Mouse (Mus musculus): ENCODE measurements around the gene Otof. TPM values are rescaled to one million over a fixed set of nuclear protein-coding genes. Genes with fewer than 3 reads are reported as not detected.

The Otof gene
- polyA plus RNA-seq, 1 experiment from 2014 or later = 0.16 TPM

- 0 out of 2 replicates have a peak, but pooled peaks cover 2% of the 10 kb centered on the region for H3K4me1 ChIP-seq
- H3K9ac ChIP-seq = no peak overlapping the region
- H3K9me3 ChIP-seq = no peaks in the 10 kb centered on the region
- no peak overlapping the region for H3K4me2 ChIP-seq
- H3K4me3 ChIP-seq = no peak overlapping the region
- H3K27ac ChIP-seq (replicated peaks) = no peak overlapping the region
- H3K36me3 ChIP-seq = no peaks in the 10 kb centered on the region
- WGBS = 64% methylated on average over 7 of the region's 7 CpGs
- no peaks in the 10 kb centered on the region for H3K27me3 ChIP-seq (replicated peaks)
- ATAC-seq (ENCODE audit: extremely low read depth, insufficient number of reproducible peaks, low FRiP score, low TSS enrichment) = no peak
These were observed 78.9 kb downstream of the Otof start for GRCm38 (mm10) chr5:30382876-30383275.

- peaks cover 7% of the 10 kb centered on the region; the same call in 1 of the 2 replicates for H3K27me3 ChIP-seq (replicated peaks)
- H3K4me3 ChIP-seq = no peak overlapping the region
- WGBS = 59% methylated on average over 5 of the region's 5 CpGs
- no peaks in the 10 kb centered on the region for H3K36me3 ChIP-seq
- no peak overlapping the region for H3K27ac ChIP-seq (replicated peaks)
- no peaks in the 10 kb centered on the region for H3K4me1 ChIP-seq
- no peaks in the 10 kb centered on the region for H3K9me3 ChIP-seq
- H3K4me2 ChIP-seq = no peak overlapping the region
- ATAC-seq (ENCODE audit: extremely low read depth, insufficient number of reproducible peaks, low FRiP score, low TSS enrichment) = no peak
- no peak overlapping the region for H3K9ac ChIP-seq
These were observed 92.3 kb downstream of the Otof start for GRCm38 (mm10) chr5:30369426-30369825.

- ATAC-seq (ENCODE audit: extremely low read depth, insufficient number of reproducible peaks, low FRiP score, low TSS enrichment) = no peak
- H3K4me3 ChIP-seq = no peak overlapping the region
- no peak overlapping the region for H3K9ac ChIP-seq
- H3K4me1 ChIP-seq = no peaks in the 10 kb centered on the region
- H3K9me3 ChIP-seq = no peaks in the 10 kb centered on the region
- peaks cover 2% of the 10 kb centered on the region; the same call in 1 of the 2 replicates for H3K27me3 ChIP-seq (replicated peaks)
- H3K36me3 ChIP-seq = no peaks in the 10 kb centered on the region
- H3K27ac ChIP-seq (replicated peaks) = no peak overlapping the region
- no peak overlapping the region for H3K4me2 ChIP-seq
- 60% methylated on average over 8 of the region's 8 CpGs for WGBS
These were observed 94.3 kb downstream of the Otof start for GRCm38 (mm10) chr5:30367405-30367804.

GRCm38 (mm10) chr5:30358436-30359099 is 103.2 kb downstream of the Otof start:
- Histone ChIP-seq H3K27me3 (replicated peaks) (no peaks in the 10 kb centered on the region), H3K36me3 (no peaks in the 10 kb centered on the region), H3K4me2 (no peak overlapping the region), H3K9ac (no peak overlapping the region), H3K4me1 (peaks cover 9% of the 10 kb centered on the region), H3K4me3 (no peak overlapping the region), H3K9me3 (no peaks in the 10 kb centered on the region), H3K27ac (replicated peaks) (no peak overlapping the region)
- 79% methylated on average over 10 of the region's 10 CpGs for WGBS
- no peak; the same call in 1 of the 2 replicates for ATAC-seq (ENCODE audit: extremely low read depth, insufficient number of reproducible peaks, low FRiP score, low TSS enrichment)

GRCm38 (mm10) chr5:30356647-30357046 is 105.1 kb downstream of the Otof start:
- H3K27me3 ChIP-seq (replicated peaks) = no peaks in the 10 kb centered on the region
- no peak overlapping the region for H3K27ac ChIP-seq (replicated peaks)
- H3K4me2 ChIP-seq = no peak overlapping the region
- H3K4me1 ChIP-seq = peaks cover 9% of the 10 kb centered on the region
- no peak overlapping the region for H3K9ac ChIP-seq
- no peaks in the 10 kb centered on the region for H3K36me3 ChIP-seq
- no peaks in the 10 kb centered on the region for H3K9me3 ChIP-seq
- ATAC-seq (ENCODE audit: extremely low read depth, insufficient number of reproducible peaks, low FRiP score, low TSS enrichment) = no peak
- no peak overlapping the region for H3K4me3 ChIP-seq
- WGBS = 74% methylated on average over 7 of the region's 7 CpGs

GRCm38 (mm10) chr5:30355559-30356159 is 106.1 kb downstream of the Otof start:
- Histone ChIP-seq H3K27ac (replicated peaks) (no peak overlapping the region), H3K27me3 (replicated peaks) (no peaks in the 10 kb centered on the region), H3K4me1 (peaks cover 9% of the 10 kb centered on the region), H3K36me3 (no peaks in the 10 kb centered on the region), H3K4me2 (no peak overlapping the region), H3K9me3 (no peaks in the 10 kb centered on the region), H3K9ac (no peak overlapping the region), H3K4me3 (no peak overlapping the region)
- ATAC-seq (ENCODE audit: extremely low read depth, insufficient number of reproducible peaks, low FRiP score, low TSS enrichment) = no peak
- 64% methylated on average over 14 of the region's 14 CpGs for WGBS

- H3K9ac ChIP-seq = no peak overlapping the region
- H3K36me3 ChIP-seq = no peaks in the 10 kb centered on the region
- H3K27me3 ChIP-seq (replicated peaks) = no peaks in the 10 kb centered on the region
- peaks cover 9% of the 10 kb centered on the region for H3K4me1 ChIP-seq
- H3K4me2 ChIP-seq = no peak overlapping the region
- no peaks in the 10 kb centered on the region for H3K9me3 ChIP-seq
- H3K27ac ChIP-seq (replicated peaks) = no peak overlapping the region
- no peak for ATAC-seq (ENCODE audit: extremely low read depth, insufficient number of reproducible peaks, low FRiP score, low TSS enrichment)
- H3K4me3 ChIP-seq = no peak overlapping the region
- 74% methylated on average over 7 of the region's 7 CpGs for WGBS
These were observed 106.6 kb downstream of the Otof start for GRCm38 (mm10) chr5:30355114-30355513.

- no peaks in the 10 kb centered on the region for H3K9me3 ChIP-seq
- H3K27ac ChIP-seq (replicated peaks) = no peak overlapping the region
- ATAC-seq (ENCODE audit: extremely low read depth, insufficient number of reproducible peaks, low FRiP score, low TSS enrichment) = no peak
- H3K36me3 ChIP-seq = no peaks in the 10 kb centered on the region
- H3K27me3 ChIP-seq (replicated peaks) = no peaks in the 10 kb centered on the region
- H3K4me1 ChIP-seq = peaks cover 9% of the 10 kb centered on the region
- H3K4me2 ChIP-seq = no peak overlapping the region
- 53% methylated on average over 3 of the region's 3 CpGs for WGBS
- no peak overlapping the region for H3K4me3 ChIP-seq
- H3K9ac ChIP-seq = no peak overlapping the region
These were observed 108.1 kb downstream of the Otof start for GRCm38 (mm10) chr5:30353605-30354004.

- Histone ChIP-seq H3K4me2 (no peak overlapping the region), H3K4me1 (peaks cover 6% of the 10 kb centered on the region; the same call in 1 of the 2 replicates), H3K9me3 (no peaks in the 10 kb centered on the region), H3K4me3 (no peak overlapping the region), H3K27ac (replicated peaks) (no peak overlapping the region), H3K27me3 (replicated peaks) (peaks cover 21% of the 10 kb centered on the region), H3K9ac (no peak overlapping the region; the same call in 1 of the 2 replicates), H3K36me3 (no peaks in the 10 kb centered on the region)
- 38% methylated on average over 5 of the region's 5 CpGs for WGBS
- no peak for ATAC-seq (ENCODE audit: extremely low read depth, insufficient number of reproducible peaks, low FRiP score, low TSS enrichment)
These were observed 117.8 kb downstream of the Otof start for GRCm38 (mm10) chr5:30343886-30344285.

- ATAC-seq (ENCODE audit: extremely low read depth, insufficient number of reproducible peaks, low FRiP score, low TSS enrichment) = no peak
- 3% methylated on average over 9 of the region's 9 CpGs for WGBS
- H3K9ac ChIP-seq = no peak overlapping the region; the same call in 1 of the 2 replicates
These were observed 118.6 kb downstream of the Otof start for GRCm38 (mm10) chr5:30343107-30343506.

GRCm38 (mm10) chr5:30342601-30343015 is 119.1 kb downstream of the Otof start:
- no peak overlapping the region for H3K27ac ChIP-seq (replicated peaks)
- peak overlapping the region; percentile 30 for H3K4me3 ChIP-seq
- no peaks in the 10 kb centered on the region for H3K36me3 ChIP-seq
- H3K27me3 ChIP-seq (replicated peaks) = peaks cover 21% of the 10 kb centered on the region
- peak overlapping the region; percentile 66 for H3K4me2 ChIP-seq
- 5% methylated on average over 17 of the region's 17 CpGs for WGBS
- no peak for ATAC-seq (ENCODE audit: extremely low read depth, insufficient number of reproducible peaks, low FRiP score, low TSS enrichment)
- H3K9me3 ChIP-seq = no peaks in the 10 kb centered on the region
- H3K4me1 ChIP-seq = peaks cover 6% of the 10 kb centered on the region; the same call in 1 of the 2 replicates
- peak overlapping the region; percentile 20; the same call in 1 of the 2 replicates for H3K9ac ChIP-seq

More at GRCm38 (mm10) chr5:30343107-30343506, 118.6 kb downstream of the Otof start:
- H3K27ac ChIP-seq (replicated peaks) = no peak overlapping the region
- peak overlapping the region; percentile 30 for H3K4me3 ChIP-seq
- H3K9me3 ChIP-seq = no peaks in the 10 kb centered on the region
- H3K36me3 ChIP-seq = no peaks in the 10 kb centered on the region
- peaks cover 6% of the 10 kb centered on the region; the same call in 1 of the 2 replicates for H3K4me1 ChIP-seq
- H3K4me2 ChIP-seq = peak overlapping the region; percentile 66
- peaks cover 21% of the 10 kb centered on the region for H3K27me3 ChIP-seq (replicated peaks)
